In the genomic region with DNA sequence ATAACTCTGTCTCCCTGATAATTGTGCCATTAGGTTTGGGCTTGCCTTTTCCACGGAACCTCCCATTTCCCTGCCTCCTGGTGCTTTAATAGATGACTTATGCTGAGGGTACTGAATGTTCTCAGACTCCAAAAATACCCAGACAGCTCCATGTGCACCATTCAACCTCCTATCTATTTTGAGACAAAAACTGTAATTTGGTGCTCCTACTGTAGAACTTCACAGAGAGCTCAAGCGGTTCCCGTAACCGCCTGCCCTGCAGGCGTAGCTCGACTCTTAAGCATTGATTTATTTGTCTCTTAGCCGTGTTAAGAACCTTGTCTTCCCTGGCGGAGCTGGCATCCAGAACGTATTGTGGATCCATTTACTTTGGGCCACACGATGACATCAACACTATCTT, we compare ENCODE assay signal across 17 mouse cellular contexts.
DNase-seq lines count a peak whose midpoint lies in the region; ATAC-seq and TF ChIP-seq lines count a peak whose summit lies in the region.
"Had no signal": no experiment of that assay in that cellular context is flagged by ENCODE, and none has a peak within 500 bp of the region (broad histone marks: within the 10 kb centered on the region; RNA-seq: fewer than 3 reads in every experiment).

No protein-coding gene starts in this region.

- H3K4me3 ChIP-seq in forebrain, postnatal 0 days (ENCODE audit: low read depth, low read length) = no peak overlapping the region
- no peak overlapping the region for H3K4me3 ChIP-seq in forebrain, embryonic 11.5 days (ENCODE audit: low read depth, low read length)
- no peak overlapping the region for H3K4me3 ChIP-seq in liver, embryonic 12.5 days
- H3K4me3 ChIP-seq: embryonic facial prominence, embryonic 12.5 days; intestine, embryonic 15.5 days; stomach, embryonic 15.5 days had no signal

- 0 out of 2 replicates have a peak, but pooled peaks have one; percentile 27 for ATAC-seq in forebrain, postnatal 0 days
- no peak for ATAC-seq in forebrain, embryonic 11.5 days (replicated peaks; ENCODE audit: low FRiP score)
- ATAC-seq in liver, embryonic 12.5 days = no peak
- ATAC-seq: intestine, embryonic 15.5 days had no signal

- H3K4me2 ChIP-seq in forebrain, postnatal 0 days (ENCODE audit: low read depth) = no peak overlapping the region
- H3K4me2 ChIP-seq in forebrain, embryonic 11.5 days (ENCODE audit: low read depth, low read length, severe bottlenecking) = no peak overlapping the region
- no peak overlapping the region for H3K4me2 ChIP-seq in liver, embryonic 12.5 days
- H3K4me2 ChIP-seq: embryonic facial prominence, embryonic 12.5 days; intestine, embryonic 15.5 days; lung, embryonic 14.5 days; stomach, embryonic 15.5 days had no signal

- H3K9me3 ChIP-seq in forebrain, postnatal 0 days (ENCODE audit: low read length) = no peaks in the 10 kb centered on the region
- H3K9me3 ChIP-seq in forebrain, embryonic 11.5 days (ENCODE audit: control insufficient read depth, low read length) = no peaks in the 10 kb centered on the region
- H3K9me3 ChIP-seq in liver, embryonic 12.5 days (replicated peaks) = no peaks in the 10 kb centered on the region
- H3K9me3 ChIP-seq: embryonic facial prominence, embryonic 12.5 days; intestine, embryonic 15.5 days; stomach, embryonic 15.5 days had no signal

- H3K36me3 ChIP-seq in forebrain, postnatal 0 days (ENCODE audit: insufficient read depth) = 0 out of 2 replicates have a peak, but pooled peaks cover 7% of the 10 kb centered on the region
- H3K36me3 ChIP-seq in forebrain, embryonic 11.5 days (ENCODE audit: control insufficient read depth, insufficient read depth, low read length) = no peaks in the 10 kb centered on the region
- no peaks in the 10 kb centered on the region for H3K36me3 ChIP-seq in liver, embryonic 12.5 days
- H3K36me3 ChIP-seq: embryonic facial prominence, embryonic 12.5 days; intestine, embryonic 15.5 days; stomach, embryonic 15.5 days had no signal

- no peaks in the 10 kb centered on the region for H3K4me1 ChIP-seq in forebrain, postnatal 0 days (ENCODE audit: insufficient read depth)
- H3K4me1 ChIP-seq in forebrain, embryonic 11.5 days (replicated peaks; ENCODE audit: control insufficient read depth, insufficient read depth, low read length) = no peaks in the 10 kb centered on the region
- no peaks in the 10 kb centered on the region for H3K4me1 ChIP-seq in liver, embryonic 12.5 days
- H3K4me1 ChIP-seq: embryonic facial prominence, embryonic 12.5 days; intestine, embryonic 15.5 days; stomach, embryonic 15.5 days had no signal

- no peaks in the 10 kb centered on the region for H3K27me3 ChIP-seq in forebrain, postnatal 0 days (ENCODE audit: insufficient read depth, low read length)
- H3K27me3 ChIP-seq in forebrain, embryonic 11.5 days (ENCODE audit: control insufficient read depth, insufficient read depth, low read length) = no peaks in the 10 kb centered on the region
- no peaks in the 10 kb centered on the region for H3K27me3 ChIP-seq in liver, embryonic 12.5 days (replicated peaks)
- H3K27me3 ChIP-seq: embryonic facial prominence, embryonic 12.5 days; intestine, embryonic 15.5 days; stomach, embryonic 15.5 days had no signal

- peak; percentile 16 for DNase-seq in forebrain, postnatal 0 days
- no peak for DNase-seq in forebrain, embryonic 11.5 days (ENCODE audit: low spot score)
- DNase-seq in right cerebral cortex, adult 18-20 months = peak; percentile 68
- DNase-seq in right cerebral cortex, postnatal 14 days = no peak
- DNase-seq in left cerebral cortex, adult 9 months (ENCODE audit: low spot score in 2 of 2) = peak; percentile 44 to 77
- DNase-seq in natural killer cell, adult 2 months (ENCODE audit: low spot score in 2 of 2) = no peak
- no peak for DNase-seq in T-cell, adult 2 months (ENCODE audit: low spot score)
- DNase-seq: cerebellum, adult 2 months; heart, postnatal 10 days; kidney, postnatal 4 days; liver; lung, embryonic 14.5 days; thymus, postnatal 36 days had no signal

- WGBS in forebrain, postnatal 0 days = 70% methylated on average over 10 of the region's 10 CpGs
- 89% methylated on average over 10 of the region's 10 CpGs for WGBS in forebrain, embryonic 11.5 days
- 72% methylated on average over 10 of the region's 10 CpGs for WGBS in liver, embryonic 12.5 days (ENCODE audit: insufficient replicate concordance)

- TF ChIP-seq CTCF in forebrain, postnatal 0 days (IDR thresholded peaks at IDR 0.05; ENCODE audit: low read depth) = no peak

- no peak overlapping the region for H3K9ac ChIP-seq in forebrain, postnatal 0 days
- H3K9ac ChIP-seq in forebrain, embryonic 11.5 days (ENCODE audit: low read length) = no peak overlapping the region
- H3K9ac ChIP-seq in liver, embryonic 12.5 days = no peak overlapping the region
- H3K9ac ChIP-seq: embryonic facial prominence, embryonic 12.5 days; intestine, embryonic 15.5 days; lung, embryonic 14.5 days; stomach, embryonic 15.5 days had no signal

- no peak overlapping the region for H3K27ac ChIP-seq in forebrain, postnatal 0 days (ENCODE audit: low read depth, low read length)
- H3K27ac ChIP-seq in forebrain, embryonic 11.5 days (ENCODE audit: low read depth, low read length) = no peak overlapping the region
- no peak overlapping the region for H3K27ac ChIP-seq in liver, embryonic 12.5 days
- H3K27ac ChIP-seq: embryonic facial prominence, embryonic 12.5 days; intestine, embryonic 15.5 days; stomach, embryonic 15.5 days had no signal

Comparison
In these comparisons a context has a peak if more than half of its experiments do, and no peak if none do; other contexts are left out.
1. DNase-seq: peak in forebrain, postnatal 0 days (single experiment), right cerebral cortex, adult 18-20 months (single experiment) and left cerebral cortex, adult 9 months (2 of 2); none in forebrain, embryonic 11.5 days (single experiment), right cerebral cortex, postnatal 14 days (single experiment), natural killer cell, adult 2 months (0 of 2) and T-cell, adult 2 months (single experiment).